Mouse (Mus musculus) heart, postnatal 14 days (tissue): ENCODE measurements at regions not wholly inside any gene's neighbourhood (a gene's known extent, or its start where the extent isn't known, plus 50 kb on each side); places are given as distances from the start of the nearest gene placed in this dataset.
A peak's percentile ranks its signal among the peaks of the same experiment; 100 is the strongest.

ENCODE experiments used
- DNase-seq, 2 experiments: peaks; one replicate each; pipeline ENCODE4 v3.0.0; 2021 to 2022
- intact Hi-C: fragments of 180-260 bp; cut with DNase I; formaldehyde crosslinking; loops from one replicate; pipeline ENCODE4 v1.15.1; 2025

DNA sequence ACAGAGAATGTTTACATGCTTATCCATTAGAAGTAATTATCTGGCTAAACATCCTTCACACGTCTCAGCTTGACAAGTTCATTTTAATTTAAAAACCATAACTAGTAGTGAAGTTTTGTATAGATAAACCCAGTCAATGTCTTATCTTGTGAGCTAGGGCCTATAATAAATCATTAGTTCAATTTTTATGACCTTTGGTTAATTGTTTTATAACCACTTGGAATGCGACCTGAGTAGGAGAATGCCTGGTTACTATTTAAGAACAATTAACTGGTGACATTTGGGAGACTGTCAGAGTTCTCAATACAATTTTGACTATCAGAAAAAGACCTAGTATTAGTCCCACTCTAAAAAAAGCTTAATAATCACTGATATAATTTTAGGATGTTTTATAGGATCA, 813.6 kb downstream of the Gm9008 start:
- DNase-seq, result no peak
- intact Hi-C loops, result no loop called here

GRCm38 (mm10) chr6:75644363-75644720, 853.2 kb downstream of the Gm9008 start:
- intact Hi-C loops, result no loop called here

GRCm38 (mm10) chr6:75643581-75644362, 853.8 kb downstream of the Gm9008 start:
- intact Hi-C loops, result no loop called here
- no peak for DNase-seq

More at GRCm38 (mm10) chr6:75644363-75644720, 853.2 kb downstream of the Gm9008 start:
- DNase-seq, result no peak

GRCm38 (mm10) chr6:75636050-75636449, 861.5 kb downstream of the Gm9008 start:
- intact Hi-C loops, result no loop called here
- no peak for DNase-seq

- peak in 1 of 2 experiments; percentile 0 for DNase-seq
- intact Hi-C loops, result no loop called here
Measured at GRCm38 (mm10) chr6:75602536-75603279, 894.9 kb downstream of the Gm9008 start.

DNA sequence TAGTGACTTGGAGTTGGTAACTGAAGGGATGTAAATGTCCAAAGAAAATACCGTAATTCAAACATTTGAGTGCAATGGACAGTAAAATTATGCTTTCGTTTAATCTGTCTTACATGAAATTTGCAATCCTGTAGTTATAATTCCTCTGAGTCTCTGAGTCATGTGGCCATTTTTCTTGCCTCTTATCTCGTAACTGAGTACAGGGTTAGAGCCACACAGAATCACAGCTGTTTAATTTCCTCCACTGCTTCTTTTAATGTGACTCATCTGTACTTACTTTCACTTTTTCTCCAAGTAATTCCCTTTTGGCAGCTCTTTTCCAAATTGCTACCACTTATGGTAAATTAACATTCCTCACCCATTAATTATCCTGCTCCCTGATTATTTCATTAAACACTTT, 939.2 kb downstream of the Gm9008 start:
- no peak for DNase-seq
- intact Hi-C loops, result no loop called here

DNA sequence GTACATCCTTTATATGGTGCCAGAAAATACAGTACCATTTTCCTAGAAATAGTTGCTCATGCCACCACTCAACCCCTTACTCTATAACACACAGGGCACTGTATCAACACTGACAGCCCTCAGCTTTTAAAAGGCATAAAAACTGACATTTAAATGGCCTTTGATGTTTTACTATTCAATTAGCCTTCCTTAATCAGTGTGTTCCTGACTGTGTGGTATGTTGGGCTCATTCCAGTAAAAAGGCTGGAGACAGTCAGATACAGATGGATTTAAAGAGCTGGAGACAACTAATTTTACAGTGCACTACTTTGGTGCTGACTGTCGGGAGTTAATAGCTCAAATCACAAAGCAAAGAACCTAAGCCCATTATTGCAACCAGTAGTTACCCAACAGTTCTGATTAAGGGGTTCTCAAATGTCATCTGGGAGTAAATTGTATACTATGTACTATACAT, 955.3 kb downstream of the Gm9008 start:
- intact Hi-C loops, result no loop called here
- DNase-seq, result no peak

DNA sequence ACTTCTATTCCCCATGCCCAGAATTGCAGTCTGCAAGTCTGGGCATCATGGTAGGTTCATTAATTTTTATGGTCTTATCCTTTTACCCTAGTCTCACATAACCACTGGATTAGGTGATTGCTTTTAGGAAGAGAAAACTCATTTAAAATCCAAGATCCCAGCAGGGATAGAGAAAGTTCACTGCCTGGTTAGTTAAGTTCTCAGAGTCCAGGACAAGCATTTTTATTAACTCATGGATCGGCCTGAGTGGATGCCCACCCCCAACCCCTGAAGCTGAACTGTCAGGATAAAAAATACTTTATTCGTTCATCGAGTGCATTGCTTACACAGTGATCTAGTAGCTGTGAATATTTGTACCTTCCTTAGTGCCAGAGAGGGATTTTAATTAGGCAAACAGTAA, 957.9 kb downstream of the Gm9008 start:
- no peak for DNase-seq
- intact Hi-C loops, result no loop called here
